Mouse (Mus musculus): Measurements from ENCODE around the gene Gm20671.

- 0 out of 2 replicates have a peak, but pooled peaks have one; percentile 5 for TF ChIP-seq CTCF (IDR thresholded peaks at IDR 0.05; ENCODE audit: low read depth)
- no peak for TF ChIP-seq EP300 (IDR thresholded peaks at IDR 0.05; ENCODE audit: low read depth)
These were observed 30.9 kb upstream of the Gm20671 start for GRCm38 (mm10) chr5:32857781-32858220.

All from liver, postnatal 0 days (tissue).